Mouse (Mus musculus): ENCODE measurements around the gene Gm11084.

GRCm38 (mm10) chr2:72983211-72983610 lies 3.3 kb downstream of the Gm11084 start:
- no peak for TF ChIP-seq POLR2A (IDR thresholded peaks at IDR 0.05; ENCODE audit: borderline replicate concordance, insufficient read depth, low read length)
- no peak for TF ChIP-seq CTCF (IDR thresholded peaks at IDR 0.05; ENCODE audit: borderline replicate concordance, insufficient read depth, low read depth, low read length)
